Mouse (Mus musculus) hindbrain, embryonic 14.5 days (tissue): ENCODE measurements around the gene Fmo1. TPM values are rescaled to one million over a fixed set of nuclear protein-coding genes. Genes with fewer than 3 reads are reported as not detected.

Experiments used
- ATAC-seq: fragments of 200-750 bp; cut with Nextera tagmentation; 2 replicates; pipeline ENCODE4 v1.8.0; 2017; ENCODE audit warnings: moderate number of reproducible peaks, mild to moderate bottlenecking, moderate TSS enrichment, moderate library complexity; ENCODE audit not compliant: low FRiP score
- DNase-seq: peaks from one replicate; pipeline ENCODE4 v3.0.0-alpha.2; 2015; ENCODE audit warnings: low spot score
- H3K27ac ChIP-seq: fragments of 300-500 bp; sonication (generic); 2 replicates; pipeline ENCODE4 v1.5.1; 2014; ENCODE audit warnings: mild to moderate bottlenecking, moderate library complexity
- H3K27me3 ChIP-seq: fragments of 300-500 bp; sonication (generic); 2 replicates; pipeline ENCODE4 v1.6.1; 2014; ENCODE audit warnings: mild to moderate bottlenecking, low read length, mixed read lengths; ENCODE audit not compliant: control insufficient read depth, insufficient read depth
- H3K36me3 ChIP-seq: fragments of 300-500 bp; sonication (generic); replicated peaks from 2 replicates; pipeline ENCODE4 v1.6.1; 2014; ENCODE audit not compliant: control insufficient read depth, insufficient read depth
- H3K4me1 ChIP-seq: fragments of 300-500 bp; sonication (generic); replicated peaks from 2 replicates; pipeline ENCODE4 v1.6.1; 2014; ENCODE audit warnings: antibody characterized with exemption, low read length, mixed read lengths; ENCODE audit not compliant: control insufficient read depth, insufficient read depth
- H3K4me2 ChIP-seq: fragments of 300-500 bp; sonication (generic); replicated peaks from 2 replicates; pipeline ENCODE4 v1.6.1; 2014; ENCODE audit warnings: mild to moderate bottlenecking, moderate library complexity
- H3K4me3 ChIP-seq: fragments of 300-500 bp; sonication (generic); replicated peaks from 2 replicates; pipeline ENCODE4 v1.5.1; 2014; ENCODE audit warnings: mild to moderate bottlenecking, low read length
- H3K9ac ChIP-seq: fragments of 300-500 bp; sonication (generic); 2 replicates; pipeline ENCODE4 v1.6.1; 2014
- H3K9me3 ChIP-seq: fragments of 300-500 bp; sonication (generic); 2 replicates; pipeline ENCODE4 v1.6.1; 2016; ENCODE audit warnings: low read length; ENCODE audit not compliant: control insufficient read depth
- WGBS: fragments of 180-500 bp; shearing (Covaris S2); extraction: QIAGEN DNeasy Blood & Tissue Kit; methylation state at CpG from one replicate; pipeline ENCODE4 v1.1.7; 2014; 5-methylcytosine and 5-hydroxymethylcytosine counted together
- polyA plus RNA-seq: library from polyadenylated mRNA; unstranded; fragments of >200 nt; fragmentation: Nextera tagmentation; extraction: Ambion mirVana; gene quantifications from 2 replicates; pipeline ENCODE4 v1.2.1, GENCODE M21; 2014

Fmo1 gene
- 35.6 and 36.6 TPM in 2 replicates for polyA plus RNA-seq

DNA sequence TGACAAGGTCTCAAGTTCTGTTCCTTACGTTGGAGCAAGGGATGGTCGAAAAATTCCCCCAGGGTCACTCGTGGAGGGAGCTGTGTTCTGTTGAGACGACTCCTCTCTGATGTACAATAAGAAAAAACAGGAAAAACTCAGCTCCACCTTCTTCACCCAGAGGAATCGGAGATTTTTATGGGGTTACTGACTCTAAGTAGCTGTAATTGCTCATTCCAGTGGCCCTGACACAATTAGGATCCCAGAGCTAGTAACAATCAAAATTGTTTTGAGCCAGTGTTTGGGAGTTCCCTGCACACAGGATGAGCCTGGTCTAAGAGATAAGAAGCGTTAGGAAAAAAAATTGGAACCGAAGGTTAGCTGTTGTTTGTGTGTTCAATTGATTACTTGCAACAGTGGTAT, at the start of gene Fmo1:
Gene Fmo1 (minus strand): TSS at position 331 of the 402 bp plus-strand sequence.
- Histone ChIP-seq H3K9me3 (0 out of 2 replicates have a peak, but pooled peaks cover 3% of the 10 kb centered on the region), H3K4me3 (no peak within 1 kb of the TSS), H3K27me3 (no peaks in the 10 kb centered on the region), H3K36me3 (no peaks in the 10 kb centered on the region), H3K27ac (no peak within 1 kb of the TSS), H3K9ac (no peak within 1 kb of the TSS), H3K4me2 (no peak within 1 kb of the TSS), H3K4me1 (no peaks in the 10 kb centered on the region)
- no peak for DNase-seq
- 79% methylated on average over 7 of the region's 7 CpGs for WGBS
- no peak for ATAC-seq

DNA sequence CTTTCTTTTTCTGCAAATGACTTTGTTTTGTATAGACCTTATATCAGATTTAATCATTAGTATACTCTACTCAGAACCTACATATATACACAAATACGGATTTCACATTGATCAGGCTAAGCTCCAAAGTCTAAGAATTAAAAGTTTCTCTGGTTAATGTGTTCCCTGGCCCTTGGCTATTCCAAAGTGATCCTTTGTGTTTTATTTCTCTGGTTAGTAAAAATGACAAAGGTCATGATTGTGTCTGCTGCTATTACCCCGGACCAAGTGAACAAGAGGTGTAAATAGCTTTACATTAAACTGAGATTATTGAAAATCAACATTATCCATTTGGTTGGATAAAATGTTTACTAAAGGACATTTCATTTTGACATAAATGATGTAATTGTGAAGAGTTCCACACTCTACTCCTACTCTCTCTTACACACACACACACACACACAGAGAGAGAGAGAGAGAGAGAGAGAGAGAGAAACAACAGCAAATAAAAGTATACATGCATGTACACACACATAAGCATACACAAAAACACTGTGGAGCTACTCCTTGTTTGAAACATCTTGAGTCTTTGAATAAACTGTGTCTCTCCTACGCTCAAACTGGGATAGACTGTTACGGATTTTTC, 48.6 kb upstream of the Fmo1 start:
- no peak overlapping the region for H3K4me3 ChIP-seq
- WGBS, result 91% methylated on average over 4 of the region's 4 CpGs
- no peaks in the 10 kb centered on the region for H3K4me1 ChIP-seq
- DNase-seq (no peak), ATAC-seq (no peak)
- H3K27ac ChIP-seq, result no peak overlapping the region
- H3K27me3 ChIP-seq, result no peaks in the 10 kb centered on the region
- H3K9ac ChIP-seq, result no peak overlapping the region
- no peak overlapping the region for H3K4me2 ChIP-seq
- H3K9me3 ChIP-seq, result no peaks in the 10 kb centered on the region
- H3K36me3 ChIP-seq, result no peaks in the 10 kb centered on the region

DNA sequence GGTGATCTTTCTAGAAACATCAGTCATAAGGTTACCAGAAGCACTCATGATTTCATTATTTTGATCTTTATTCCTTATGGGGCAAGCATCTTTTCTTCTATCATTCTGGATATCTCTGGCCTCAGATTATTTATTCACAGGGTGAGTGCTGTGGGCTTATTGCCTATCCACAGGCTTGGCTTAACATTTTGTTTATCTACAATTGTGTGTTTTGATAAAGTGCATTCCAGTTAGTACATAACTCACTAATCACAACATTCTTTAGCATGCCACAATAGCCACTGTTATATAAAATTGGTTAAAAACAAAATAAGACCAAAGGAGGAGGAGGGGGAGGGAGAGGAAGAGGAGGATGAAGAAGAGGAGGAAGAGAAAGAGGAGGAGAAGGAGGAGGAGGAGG, 45.7 kb upstream of the Fmo1 start:
- Histone ChIP-seq H3K36me3 (no peaks in the 10 kb centered on the region), H3K9ac (no peak overlapping the region), H3K27me3 (no peaks in the 10 kb centered on the region), H3K27ac (no peak overlapping the region), H3K4me2 (no peak overlapping the region), H3K9me3 (no peaks in the 10 kb centered on the region), H3K4me3 (no peak overlapping the region), H3K4me1 (no peaks in the 10 kb centered on the region)
- DNase-seq, result no peak
- ATAC-seq, result no peak

DNA sequence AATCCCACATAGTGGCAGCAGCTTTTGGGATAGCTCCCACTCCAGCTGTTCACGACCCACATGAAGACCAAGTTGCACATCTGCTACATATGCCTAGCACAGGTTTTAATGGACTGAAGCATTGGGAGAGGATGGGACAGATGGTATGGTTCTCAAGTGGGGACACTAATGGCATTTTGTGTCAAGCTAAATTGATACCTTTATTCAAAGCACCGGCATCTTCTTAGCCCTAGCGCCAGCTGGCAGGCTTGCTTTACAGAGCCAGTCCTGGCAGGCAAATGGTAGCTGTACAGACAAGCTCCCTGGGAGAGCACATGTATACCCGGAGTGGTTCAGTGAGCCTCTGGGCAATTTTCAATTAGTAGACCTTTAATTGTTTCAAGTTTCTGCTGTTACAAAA, 35.5 kb upstream of the Fmo1 start:
- no peaks in the 10 kb centered on the region for H3K27me3 ChIP-seq
- peak; percentile 91 for ATAC-seq
- 0 out of 2 replicates have a peak, but pooled peaks cover 3% of the 10 kb centered on the region for H3K4me1 ChIP-seq
- WGBS, result 57% methylated on average over 4 of the region's 4 CpGs
- H3K4me2 ChIP-seq, result no peak overlapping the region
- H3K4me3 ChIP-seq, result no peak overlapping the region
- no peak overlapping the region for H3K9ac ChIP-seq
- no peaks in the 10 kb centered on the region for H3K9me3 ChIP-seq
- DNase-seq, result peak; percentile 48
- H3K27ac ChIP-seq, result no peak overlapping the region
- no peaks in the 10 kb centered on the region for H3K36me3 ChIP-seq

DNA sequence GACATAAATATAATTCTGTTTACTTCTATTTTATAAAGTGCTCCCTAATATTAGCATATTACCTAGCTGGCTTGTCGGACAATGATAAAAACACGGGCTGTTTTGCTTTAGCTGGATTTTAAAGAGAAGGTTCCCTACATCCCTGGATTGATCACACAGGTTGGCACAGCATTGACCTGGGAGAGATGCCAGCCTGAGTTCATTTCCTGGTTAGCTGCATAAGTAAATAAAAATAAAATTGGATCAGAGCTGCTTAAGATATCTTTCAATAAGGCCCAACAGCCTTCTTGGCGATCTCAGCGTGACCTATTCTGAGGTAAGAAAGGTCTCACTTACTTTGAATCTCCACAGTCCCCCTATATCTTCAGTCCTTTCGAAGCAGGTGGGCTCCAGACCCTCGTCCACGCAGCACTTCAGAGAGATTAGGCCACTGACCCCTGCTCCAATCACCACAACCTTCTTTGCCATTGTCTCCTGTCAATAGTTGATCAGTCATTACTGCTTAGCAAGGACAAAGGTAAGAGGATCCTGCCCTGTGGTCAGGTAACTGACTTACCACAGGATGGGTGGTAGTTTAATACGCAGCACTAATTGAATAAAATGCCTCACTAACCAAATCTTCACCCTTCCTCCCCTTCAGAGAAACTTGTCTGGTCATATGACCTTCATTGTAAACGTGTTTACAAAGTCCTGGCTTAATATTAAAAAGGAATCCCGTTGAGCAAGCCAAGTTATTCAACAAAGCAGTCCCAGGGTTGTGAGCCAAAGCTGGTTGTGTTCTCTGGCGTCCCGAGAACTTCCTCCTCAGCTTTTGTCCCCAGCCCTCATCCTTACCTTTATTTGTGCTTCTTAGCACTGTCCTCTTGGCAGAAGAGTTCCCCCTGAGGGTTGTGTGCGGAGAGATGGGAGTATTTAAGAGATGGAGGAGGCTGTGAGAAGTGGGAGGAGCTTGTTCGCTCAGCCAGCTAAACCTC, 31.7 kb upstream of the Fmo1 start, which contains the start of gene Fmo2:
Gene Fmo2 (minus strand): TSS at position 889 of the 974 bp plus-strand sequence.
- H3K9me3 ChIP-seq, result no peaks in the 10 kb centered on the region
- WGBS, result 80% methylated on average over 14 of the region's 14 CpGs
- H3K9ac ChIP-seq, result no peak within 1 kb of the TSS
- H3K4me2 ChIP-seq, result no peak within 1 kb of the TSS
- DNase-seq, result no peak
- H3K27me3 ChIP-seq, result no peaks in the 10 kb centered on the region
- ATAC-seq, result no peak
- H3K36me3 ChIP-seq, result no peaks in the 10 kb centered on the region
- no peak within 1 kb of the TSS for H3K4me3 ChIP-seq
- 0 out of 2 replicates have a peak, but pooled peaks cover 3% of the 10 kb centered on the region for H3K4me1 ChIP-seq
- H3K27ac ChIP-seq, result no peak within 1 kb of the TSS

DNA sequence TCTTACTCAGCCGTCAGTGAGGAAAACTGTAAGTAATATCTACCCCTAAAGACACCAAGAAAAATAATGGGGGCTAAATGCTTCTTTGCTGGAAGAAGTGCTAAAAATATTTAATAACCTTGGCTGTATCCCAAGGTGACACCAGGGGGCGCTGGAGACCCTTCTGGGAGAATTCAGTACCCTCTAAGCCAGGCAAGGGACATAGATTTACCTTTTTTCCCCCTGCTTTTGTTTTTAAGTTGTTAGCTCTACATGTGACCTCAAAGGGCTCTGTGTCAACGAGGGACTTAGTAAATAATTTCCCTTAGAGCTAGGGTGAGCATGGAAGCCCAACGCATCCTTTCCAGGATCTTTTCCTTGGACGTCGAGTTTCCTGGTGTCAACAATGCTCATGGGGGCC, 29.5 kb upstream of the Fmo1 start:
- H3K4me3 ChIP-seq, result no peak overlapping the region
- no peak overlapping the region for H3K9ac ChIP-seq
- no peaks in the 10 kb centered on the region for H3K9me3 ChIP-seq
- DNase-seq (peak; percentile 84), ATAC-seq (peak; percentile 62; the same call in 1 of the 2 replicates)
- no peaks in the 10 kb centered on the region for H3K27me3 ChIP-seq
- no peaks in the 10 kb centered on the region for H3K36me3 ChIP-seq
- 44% methylated on average over 6 of the region's 6 CpGs for WGBS
- H3K4me2 ChIP-seq, result no peak overlapping the region
- no peaks in the 10 kb centered on the region for H3K4me1 ChIP-seq
- H3K27ac ChIP-seq, result no peak overlapping the region

DNA sequence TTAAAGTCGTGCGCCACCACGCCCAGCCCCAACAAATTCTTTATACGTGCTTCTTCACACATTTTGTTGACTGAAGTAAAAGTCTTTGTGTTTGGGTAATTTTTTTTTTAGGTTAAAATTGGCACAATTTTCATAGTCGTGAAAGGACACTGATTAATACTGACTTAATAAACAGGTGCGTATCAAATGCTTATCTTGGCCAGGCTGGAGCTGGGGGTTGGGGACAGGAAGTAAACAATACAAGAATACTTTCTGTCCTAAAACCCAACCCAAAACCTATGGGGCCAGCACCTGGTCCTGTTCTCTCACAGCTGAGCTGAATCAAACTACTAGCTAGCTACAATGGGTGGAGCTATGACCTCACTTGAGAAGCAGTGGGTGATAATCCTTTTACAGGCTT, 26.6 kb upstream of the Fmo1 start:
- WGBS, result 92% methylated on average over 6 of the region's 6 CpGs

DNA sequence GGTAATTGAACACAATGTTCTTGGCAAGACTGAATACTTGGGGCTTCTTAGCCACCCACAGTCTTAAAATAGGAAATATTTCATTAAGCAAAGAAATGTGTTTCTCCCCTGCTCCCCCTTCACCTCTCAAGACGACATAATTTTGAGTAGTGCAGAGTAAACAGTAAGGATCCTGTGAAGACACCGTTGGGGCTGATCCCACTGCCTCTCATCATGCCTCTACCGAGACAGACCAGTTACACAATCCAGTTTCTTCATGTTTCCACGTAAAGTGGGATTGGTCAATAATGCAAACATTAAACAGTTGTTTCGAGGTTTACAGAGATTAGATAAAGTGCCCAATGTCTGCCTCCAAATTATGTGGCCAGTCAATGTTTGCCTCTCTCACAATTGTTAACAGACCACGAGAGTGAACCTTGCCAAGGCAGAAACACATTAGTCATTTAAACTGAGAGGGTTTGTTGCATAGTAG, 25.6 kb upstream of the Fmo1 start:
- Histone ChIP-seq H3K4me2 (no peak overlapping the region), H3K27ac (no peak overlapping the region), H3K4me3 (no peak overlapping the region), H3K27me3 (no peaks in the 10 kb centered on the region), H3K9me3 (no peaks in the 10 kb centered on the region), H3K4me1 (no peaks in the 10 kb centered on the region), H3K36me3 (no peaks in the 10 kb centered on the region), H3K9ac (no peak overlapping the region)
- DNase-seq (no peak), ATAC-seq (no peak)
- 77% methylated on average over 6 of the region's 6 CpGs for WGBS

More for the DNA sequence above, 26.6 kb upstream of the Fmo1 start:
- Histone ChIP-seq H3K9ac (no peak overlapping the region), H3K4me1 (no peaks in the 10 kb centered on the region), H3K4me2 (no peak overlapping the region), H3K4me3 (no peak overlapping the region), H3K36me3 (no peaks in the 10 kb centered on the region), H3K27me3 (no peaks in the 10 kb centered on the region), H3K27ac (no peak overlapping the region), H3K9me3 (no peaks in the 10 kb centered on the region)
- DNase-seq (no peak), ATAC-seq (no peak)

DNA sequence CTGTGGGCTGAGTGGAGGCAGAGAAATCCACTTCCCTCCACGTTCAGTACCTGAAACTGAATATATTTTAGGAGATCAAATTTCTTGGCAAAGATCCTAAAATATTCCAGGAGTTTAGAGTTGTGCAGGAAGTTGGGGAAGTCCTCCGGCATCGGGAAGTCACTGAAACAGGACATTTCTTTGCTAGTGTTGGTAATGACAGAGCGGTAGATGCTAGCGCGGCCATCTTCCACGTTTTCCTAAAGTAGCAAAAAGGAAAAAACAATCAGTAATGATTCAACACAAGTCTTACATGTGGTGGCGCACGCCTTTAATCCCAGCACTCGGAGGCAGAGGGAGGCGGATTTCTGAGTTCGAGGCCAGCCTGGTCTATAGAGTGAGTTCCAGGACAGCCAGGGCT, 22.2 kb upstream of the Fmo1 start:
- WGBS, result 91% methylated on average over 12 of the region's 12 CpGs
- Histone ChIP-seq H3K4me2 (no peak overlapping the region), H3K27ac (no peak overlapping the region), H3K9ac (no peak overlapping the region), H3K9me3 (no peaks in the 10 kb centered on the region), H3K27me3 (no peaks in the 10 kb centered on the region), H3K36me3 (no peaks in the 10 kb centered on the region), H3K4me3 (no peak overlapping the region), H3K4me1 (no peaks in the 10 kb centered on the region)
- DNase-seq (no peak), ATAC-seq (no peak)
